Mouse (Mus musculus): ENCODE data around the gene Fam171a2. TPM values are rescaled to one million over a fixed set of nuclear protein-coding genes. Genes with fewer than 3 reads are reported as not detected.

The Fam171a2 gene
- polyA plus RNA-seq, 1 experiment from 2014 or later = 3.7 TPM

- peak; percentile 93 for DNase-seq (ENCODE audit: low spot score)
- peak overlapping the region; percentile 54 for H3K4me3 ChIP-seq
- peak overlapping the region; percentile 63 for H3K27ac ChIP-seq (replicated peaks)
- peaks cover 31% of the 10 kb centered on the region for H3K27me3 ChIP-seq (replicated peaks; ENCODE audit: low read depth, poor library complexity, severe bottlenecking)
- peaks cover 33% of the 10 kb centered on the region for H3K4me1 ChIP-seq
- WGBS = 6% methylated on average over 77 of the region's 77 CpGs
- peaks cover 95% of the 10 kb centered on the region for H3K36me3 ChIP-seq (replicated peaks)
- no peaks in the 10 kb centered on the region for H3K9me3 ChIP-seq
Observed at GRCm38 (mm10) chr11:102438212-102439092, 9.0 kb downstream of the Fam171a2 start.

DNA sequence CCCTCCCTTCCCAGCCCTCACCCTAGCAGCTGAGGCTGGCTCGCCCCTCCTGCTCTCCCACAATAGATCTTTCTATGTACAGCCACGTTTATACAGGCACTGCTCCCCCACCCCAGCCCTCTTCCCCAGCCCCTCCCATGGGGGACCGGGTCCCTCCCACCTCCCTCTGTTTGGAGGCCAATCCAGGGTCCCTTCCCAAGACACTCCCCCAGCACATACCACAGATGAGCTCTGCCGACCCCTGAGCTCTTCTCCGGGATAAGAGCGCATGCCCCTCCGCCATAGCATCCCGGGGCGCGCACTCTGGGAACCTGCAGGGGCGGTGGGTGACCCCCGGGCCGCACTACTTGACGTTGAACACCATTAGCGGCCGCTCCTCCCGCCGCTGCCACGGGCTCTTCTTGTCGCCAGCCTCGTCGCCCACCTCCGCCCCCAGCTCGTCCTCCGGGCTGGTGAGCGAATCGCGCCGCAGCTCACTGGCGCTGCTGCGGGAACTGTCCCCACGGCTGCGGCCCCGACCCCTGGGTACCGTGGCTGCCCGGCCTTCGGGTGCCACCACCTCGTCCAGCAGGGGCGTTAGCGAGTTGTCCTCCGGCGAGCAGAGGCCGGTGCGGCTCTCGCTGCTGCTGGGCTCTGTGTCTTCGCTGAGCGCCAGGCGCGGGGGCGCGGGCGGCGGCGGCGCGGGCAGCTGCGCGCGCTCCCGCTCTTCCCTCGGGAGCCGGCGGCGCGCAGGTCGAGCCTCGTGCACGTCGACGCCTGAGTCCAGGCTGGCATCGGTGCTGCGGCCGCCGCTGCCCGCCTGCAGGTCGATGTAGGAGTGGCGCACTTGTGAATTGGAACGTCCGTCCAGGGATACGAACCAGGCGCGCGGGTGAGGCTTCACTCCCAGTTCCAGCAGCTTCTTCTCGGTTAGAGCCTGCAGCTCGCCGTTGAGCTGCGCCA is 10.1 kb downstream of the Fam171a2 start:
- 3% methylated on average over 87 of the region's 87 CpGs for WGBS
- peaks cover 31% of the 10 kb centered on the region for H3K27me3 ChIP-seq (replicated peaks; ENCODE audit: low read depth, poor library complexity, severe bottlenecking)
- H3K9me3 ChIP-seq = no peaks in the 10 kb centered on the region
- peak overlapping the region; percentile 63 for H3K27ac ChIP-seq (replicated peaks)
- DNase-seq (ENCODE audit: low spot score) = peak; percentile 80
- peaks cover 43% of the 10 kb centered on the region for H3K4me1 ChIP-seq
- H3K4me3 ChIP-seq = peak overlapping the region; percentile 54
- H3K36me3 ChIP-seq (replicated peaks) = peaks cover 92% of the 10 kb centered on the region

- Histone ChIP-seq H3K4me3 (no peak overlapping the region), H3K9me3 (no peaks in the 10 kb centered on the region), H3K27me3 (replicated peaks; ENCODE audit: low read depth, poor library complexity, severe bottlenecking) (peaks cover 31% of the 10 kb centered on the region), H3K27ac (replicated peaks) (no peak overlapping the region), H3K36me3 (replicated peaks) (peaks cover 83% of the 10 kb centered on the region), H3K4me1 (peaks cover 50% of the 10 kb centered on the region)
- WGBS = 82% methylated on average over 10 of the region's 10 CpGs
- DNase-seq (ENCODE audit: low spot score) = no peak
Observed at GRCm38 (mm10) chr11:102436471-102436790, 11.1 kb downstream of the Fam171a2 start.

DNA sequence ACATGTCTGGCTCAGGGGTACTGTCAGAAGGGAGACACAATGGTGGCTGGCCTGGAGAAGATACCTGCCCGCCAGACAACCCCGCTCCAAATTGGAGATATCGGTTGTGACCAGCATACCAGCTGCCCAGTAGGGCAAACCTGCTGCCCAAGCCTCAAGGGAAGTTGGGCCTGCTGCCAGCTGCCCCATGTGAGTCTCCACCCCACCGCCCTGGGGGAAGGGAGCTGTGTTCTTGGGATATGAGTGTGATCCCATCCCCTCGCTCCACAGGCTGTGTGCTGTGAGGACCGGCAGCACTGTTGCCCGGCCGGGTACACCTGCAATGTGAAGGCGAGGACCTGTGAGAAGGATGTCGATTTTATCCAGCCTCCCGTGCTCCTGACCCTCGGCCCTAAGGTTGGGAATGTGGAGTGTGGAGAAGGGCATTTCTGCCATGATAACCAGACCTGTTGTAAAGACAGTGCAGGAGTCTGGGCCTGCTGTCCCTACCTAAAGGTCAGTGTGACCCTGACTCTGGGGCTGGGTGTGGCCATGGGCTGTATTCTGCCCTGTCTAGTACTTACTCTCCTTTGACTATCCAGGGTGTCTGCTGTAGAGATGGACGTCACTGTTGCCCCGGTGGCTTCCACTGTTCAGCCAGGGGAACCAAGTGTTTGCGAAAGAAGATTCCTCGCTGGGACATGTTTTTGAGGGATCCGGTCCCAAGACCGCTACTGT is 11.6 kb downstream of the Fam171a2 start:
- Histone ChIP-seq H3K36me3 (replicated peaks) (peaks cover 77% of the 10 kb centered on the region), H3K27me3 (replicated peaks; ENCODE audit: low read depth, poor library complexity, severe bottlenecking) (peaks cover 31% of the 10 kb centered on the region), H3K9me3 (no peaks in the 10 kb centered on the region), H3K4me1 (peaks cover 54% of the 10 kb centered on the region), H3K27ac (replicated peaks) (no peak overlapping the region), H3K4me3 (no peak overlapping the region)
- no peak for DNase-seq (ENCODE audit: low spot score)
- 91% methylated on average over 18 of the region's 18 CpGs for whole genome bisulfite sequencing

DNA sequence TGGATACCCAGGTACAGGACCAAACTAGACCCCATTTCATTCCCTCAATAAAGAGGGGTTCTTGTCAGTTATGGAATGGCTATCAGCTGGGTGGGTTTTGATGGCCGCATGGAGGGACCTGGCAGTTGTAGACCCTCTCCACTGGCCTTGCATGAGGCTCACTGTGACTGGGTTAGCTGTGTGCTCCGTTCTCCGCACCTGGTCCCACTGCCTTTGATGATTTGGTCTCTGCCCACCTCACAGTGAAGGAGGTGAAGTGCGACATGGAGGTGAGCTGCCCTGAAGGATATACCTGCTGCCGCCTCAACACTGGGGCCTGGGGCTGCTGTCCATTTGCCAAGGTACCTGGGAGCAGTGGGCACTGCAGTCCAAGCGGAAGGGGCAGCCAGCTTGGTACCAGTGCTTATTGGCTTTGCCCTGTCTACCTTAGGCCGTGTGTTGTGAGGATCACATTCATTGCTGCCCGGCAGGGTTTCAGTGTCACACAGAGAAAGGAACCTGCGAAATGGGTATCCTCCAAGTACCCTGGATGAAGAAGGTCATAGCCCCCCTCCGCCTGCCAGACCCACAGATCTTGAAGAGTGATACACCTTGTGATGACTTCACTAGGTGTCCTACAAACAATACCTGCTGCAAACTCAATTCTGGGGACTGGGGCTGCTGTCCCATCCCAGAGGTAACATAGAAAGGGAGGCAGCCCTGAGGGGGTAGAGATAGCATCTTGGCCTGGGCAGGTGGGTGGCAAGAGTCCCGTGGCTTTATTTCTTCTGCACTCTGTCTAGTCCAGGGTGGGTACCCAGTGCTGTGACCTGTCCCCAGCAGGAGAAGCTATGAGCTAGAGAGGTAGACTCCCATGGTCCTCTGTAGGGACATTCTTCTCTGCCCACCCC is 12.4 kb downstream of the Fam171a2 start:
- Histone ChIP-seq H3K27ac (replicated peaks) (no peak overlapping the region), H3K9me3 (no peaks in the 10 kb centered on the region), H3K27me3 (replicated peaks; ENCODE audit: low read depth, poor library complexity, severe bottlenecking) (peaks cover 26% of the 10 kb centered on the region), H3K4me3 (no peak overlapping the region), H3K36me3 (replicated peaks) (peaks cover 69% of the 10 kb centered on the region), H3K4me1 (peaks cover 60% of the 10 kb centered on the region)
- WGBS = 94% methylated on average over 11 of the region's 11 CpGs
- no peak for DNase-seq (ENCODE audit: low spot score)

GRCm38 (mm10) chr11:102434406-102434805 is 13.1 kb downstream of the Fam171a2 start:
- WGBS = 13% methylated on average over 7 of the region's 7 CpGs
- Histone ChIP-seq H3K27me3 (replicated peaks; ENCODE audit: low read depth, poor library complexity, severe bottlenecking) (peaks cover 19% of the 10 kb centered on the region), H3K4me3 (no peak overlapping the region), H3K27ac (replicated peaks) (no peak overlapping the region), H3K9me3 (no peaks in the 10 kb centered on the region), H3K36me3 (replicated peaks) (peaks cover 62% of the 10 kb centered on the region), H3K4me1 (peaks cover 63% of the 10 kb centered on the region)
- peak; percentile 88 for DNase-seq (ENCODE audit: low spot score)

DNA sequence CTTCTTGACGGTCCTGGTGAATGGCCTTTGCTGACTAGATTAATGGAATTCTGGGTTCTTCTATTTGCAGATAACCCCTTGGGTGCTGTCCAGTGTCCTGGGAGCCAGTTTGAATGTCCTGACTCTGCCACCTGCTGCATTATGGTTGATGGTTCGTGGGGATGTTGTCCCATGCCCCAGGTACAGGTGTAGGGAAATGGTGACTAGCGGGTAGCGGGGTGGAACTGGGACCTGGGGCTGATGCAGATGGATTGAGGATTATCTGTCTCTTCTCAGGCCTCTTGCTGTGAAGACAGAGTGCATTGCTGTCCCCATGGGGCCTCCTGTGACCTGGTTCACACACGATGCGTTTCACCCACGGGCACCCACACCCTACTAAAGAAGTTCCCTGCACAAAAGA is 13.6 kb downstream of the Fam171a2 start:
- Histone ChIP-seq H3K4me3 (no peak overlapping the region), H3K27ac (replicated peaks) (no peak overlapping the region), H3K36me3 (replicated peaks) (peaks cover 57% of the 10 kb centered on the region), H3K27me3 (replicated peaks; ENCODE audit: low read depth, poor library complexity, severe bottlenecking) (peaks cover 14% of the 10 kb centered on the region), H3K4me1 (peaks cover 63% of the 10 kb centered on the region), H3K9me3 (no peaks in the 10 kb centered on the region)
- no peak for DNase-seq (ENCODE audit: low spot score)
- 92% methylated on average over 7 of the region's 7 CpGs for WGBS

DNA sequence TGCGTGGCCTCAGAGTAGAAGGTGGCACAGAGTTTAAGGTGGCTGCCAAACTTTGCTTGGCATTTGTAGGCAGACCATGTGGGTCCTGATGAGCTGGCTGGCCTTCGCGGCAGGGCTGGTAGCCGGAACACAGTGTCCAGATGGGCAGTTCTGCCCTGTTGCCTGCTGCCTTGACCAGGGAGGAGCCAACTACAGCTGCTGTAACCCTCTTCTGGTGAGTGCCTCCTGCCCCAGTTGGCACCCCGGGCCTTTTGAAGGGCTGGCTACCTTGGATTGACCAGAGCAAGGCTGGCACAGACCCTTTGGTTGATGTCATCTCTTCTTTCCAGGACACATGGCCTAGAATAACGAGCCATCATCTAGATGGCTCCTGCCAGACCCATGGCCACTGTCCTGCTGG is 14.6 kb downstream of the Fam171a2 start:
- no peak for DNase-seq (ENCODE audit: low spot score)
- H3K36me3 ChIP-seq (replicated peaks) = peaks cover 47% of the 10 kb centered on the region
- H3K27me3 ChIP-seq (replicated peaks; ENCODE audit: low read depth, poor library complexity, severe bottlenecking) = peaks cover 4% of the 10 kb centered on the region
- no peaks in the 10 kb centered on the region for H3K9me3 ChIP-seq
- WGBS = 92% methylated on average over 6 of the region's 6 CpGs
- no peak overlapping the region for H3K27ac ChIP-seq (replicated peaks)
- H3K4me3 ChIP-seq = peak overlapping the region; percentile 16; the same call in 1 of the 2 replicates
- peaks cover 54% of the 10 kb centered on the region for H3K4me1 ChIP-seq

GRCm38 (mm10) chr11:102432115-102432843 is 15.2 kb downstream of the Fam171a2 start:
- Histone ChIP-seq H3K36me3 (replicated peaks) (peaks cover 41% of the 10 kb centered on the region), H3K27ac (replicated peaks) (no peak overlapping the region), H3K4me1 (peaks cover 47% of the 10 kb centered on the region), H3K4me3 (peak overlapping the region; percentile 30), H3K9me3 (no peaks in the 10 kb centered on the region), H3K27me3 (replicated peaks; ENCODE audit: low read depth, poor library complexity, severe bottlenecking) (no peaks in the 10 kb centered on the region; the same call in none of the 2 replicates)
- DNase-seq (ENCODE audit: low spot score) = no peak
- WGBS = 67% methylated on average over 16 of the region's 16 CpGs

DNA sequence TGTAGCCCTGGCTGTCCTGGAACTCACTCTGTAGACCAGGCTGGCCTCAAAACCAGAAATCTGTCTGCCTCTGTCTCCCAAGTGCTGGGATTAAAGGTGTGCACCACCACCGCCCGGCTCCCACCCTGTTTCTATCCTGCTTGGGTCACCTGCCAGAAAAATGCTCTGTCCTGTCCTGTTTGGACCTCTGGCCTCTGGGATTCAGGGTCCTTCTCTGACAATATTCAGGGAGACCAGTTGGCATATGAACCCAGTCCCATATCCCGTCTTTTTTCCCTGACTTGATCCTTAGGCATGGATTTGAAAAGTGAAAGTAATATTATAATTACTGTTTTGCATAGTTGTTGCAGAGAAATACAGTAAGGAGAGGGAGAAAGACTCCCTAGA is 15.8 kb downstream of the Fam171a2 start:
- peaks cover 42% of the 10 kb centered on the region for H3K4me1 ChIP-seq

More for the DNA sequence above, 15.8 kb downstream of the Fam171a2 start:
- no peak for DNase-seq (ENCODE audit: low spot score)
- H3K9me3 ChIP-seq = no peaks in the 10 kb centered on the region
- WGBS = 80% methylated on average over 3 of the region's 3 CpGs
- 0 out of 2 replicates have a peak overlapping the region, but pooled peaks have one; percentile 30 for H3K4me3 ChIP-seq
- H3K27ac ChIP-seq (replicated peaks) = no peak overlapping the region
- no peaks in the 10 kb centered on the region; the same call in none of the 2 replicates for H3K27me3 ChIP-seq (replicated peaks; ENCODE audit: low read depth, poor library complexity, severe bottlenecking)
- H3K36me3 ChIP-seq (replicated peaks) = peaks cover 35% of the 10 kb centered on the region
